Comparison of ENCODE assay signal across 11 mouse cellular contexts in the genomic region with DNA sequence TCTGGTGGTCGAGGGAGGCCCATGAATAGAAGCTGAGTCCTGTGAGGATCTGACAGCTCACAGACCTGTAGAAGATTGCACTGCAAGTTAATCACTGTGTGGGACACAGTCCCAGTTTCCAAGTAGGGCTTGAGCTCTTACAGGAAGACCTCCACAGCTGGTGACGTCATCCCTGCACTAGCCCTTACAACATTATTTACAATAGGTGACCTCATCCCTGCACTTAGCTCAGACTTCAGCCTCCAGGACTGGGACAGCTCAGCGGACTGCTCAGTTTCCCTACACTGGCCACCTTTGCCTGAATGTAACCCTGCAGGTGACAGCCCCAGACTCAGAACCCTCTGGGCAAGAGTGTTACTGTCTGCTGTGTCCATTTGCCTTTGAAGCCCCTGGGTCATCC.
DNase-seq lines count a peak whose midpoint lies in the region; ATAC-seq lines count a peak whose summit lies in the region.
"Had no signal": no experiment of that assay in that cellular context is flagged by ENCODE, and none has a peak within 500 bp of the region (broad histone marks: within the 10 kb centered on the region; RNA-seq: fewer than 3 reads in every experiment).

No protein-coding gene starts in this region.

- 16% methylated on average over 3 of the region's 3 CpGs for WGBS in heart, embryonic 14.5 days
- WGBS in intestine, embryonic 15.5 days, result 42% methylated on average over 3 of the region's 3 CpGs

- DNase-seq in heart, adult 11 months, result no peak
- peak; percentile 81 for DNase-seq in NIH3T3 (ENCODE audit: low read depth)
- DNase-seq in lung, postnatal 10 days, result peak; percentile 47
- no peak for DNase-seq in spleen, postnatal 14 days (ENCODE audit: low spot score in 2 of 2)
- no peak for DNase-seq in frontal cortex, postnatal 36 days (ENCODE audit: low spot score in 2 of 2)
- DNase-seq: cerebellum, adult 9-10 months; kidney, postnatal 25 days; right cerebral cortex, postnatal 25 days had no signal

- H3K27ac ChIP-seq in heart, embryonic 14.5 days (replicated peaks in 1 of 2; ENCODE audit: control insufficient read depth in 1 of 2, insufficient read depth in 1 of 2, low read depth in 2 of 2, low read length in 2 of 2), result peak overlapping the region in 1 of 2 experiments; percentile 45; a peak in 2 of 4 replicates
- no peak overlapping the region for H3K27ac ChIP-seq in intestine, embryonic 15.5 days
- H3K27ac ChIP-seq: limb, embryonic 12.5 days had no signal

- H3K9ac ChIP-seq in heart, embryonic 14.5 days (ENCODE audit: low read length), result no peak overlapping the region
- H3K9ac ChIP-seq in intestine, embryonic 15.5 days, result no peak overlapping the region
- H3K9ac ChIP-seq: limb, embryonic 12.5 days had no signal

- H3K36me3 ChIP-seq in heart, embryonic 14.5 days (ENCODE audit: control insufficient read depth, insufficient read depth, low read length), result no peaks in the 10 kb centered on the region
- no peaks in the 10 kb centered on the region for H3K36me3 ChIP-seq in intestine, embryonic 15.5 days

- H3K9me3 ChIP-seq in heart, embryonic 14.5 days (ENCODE audit: control insufficient read depth, low read length), result no peaks in the 10 kb centered on the region
- no peaks in the 10 kb centered on the region for H3K9me3 ChIP-seq in intestine, embryonic 15.5 days
- H3K9me3 ChIP-seq: limb, embryonic 12.5 days had no signal

- peak; percentile 75 for ATAC-seq in heart, embryonic 14.5 days (ENCODE audit: insufficient number of reproducible peaks, insufficient read depth, low FRiP score, low read depth)
- ATAC-seq in intestine, embryonic 15.5 days, result peak; percentile 68

- H3K4me1 ChIP-seq in heart, embryonic 14.5 days (ENCODE audit: control insufficient read depth in 2 of 2, insufficient read depth in 2 of 2, low read length in 2 of 2), result peaks cover 14 to 22% of the 10 kb centered on the region in 2 experiments
- H3K4me1 ChIP-seq in intestine, embryonic 15.5 days (replicated peaks), result 0 out of 2 replicates have a peak, but pooled peaks cover 3% of the 10 kb centered on the region

- H3K27me3 ChIP-seq in heart, embryonic 14.5 days (ENCODE audit: control insufficient read depth, insufficient read depth, low read length), result no peaks in the 10 kb centered on the region
- H3K27me3 ChIP-seq in intestine, embryonic 15.5 days (replicated peaks), result no peaks in the 10 kb centered on the region
- H3K27me3 ChIP-seq: limb, embryonic 12.5 days had no signal

- no peak overlapping the region for H3K4me2 ChIP-seq in heart, embryonic 14.5 days (ENCODE audit: low read length)
- no peak overlapping the region for H3K4me2 ChIP-seq in intestine, embryonic 15.5 days (replicated peaks)
- H3K4me2 ChIP-seq: limb, embryonic 12.5 days had no signal

- H3K4me3 ChIP-seq in heart, embryonic 14.5 days (ENCODE audit: control insufficient read depth in 1 of 2, insufficient read depth in 1 of 2, low read depth in 1 of 2, low read length in 2 of 2), result no peak overlapping the region
- H3K4me3 ChIP-seq in intestine, embryonic 15.5 days (replicated peaks), result no peak overlapping the region
- H3K4me3 ChIP-seq: limb, embryonic 12.5 days had no signal

Comparison
In these comparisons a context has a peak if more than half of its experiments do, and no peak if none do; other contexts are left out.
1. DNase-seq: peak in NIH3T3 (single experiment) and lung, postnatal 10 days (single experiment); none in heart, adult 11 months (single experiment), spleen, postnatal 14 days (0 of 2) and frontal cortex, postnatal 36 days (0 of 2).